ENCODE assay signal across 9 mouse cellular contexts in genomic region chr17:93158280-93158851, GRCm38 (mm10). TPM values are rescaled to one million over a fixed set of nuclear protein-coding genes. Genes with fewer than 3 reads are reported as not detected.
DNase-seq lines count a peak whose midpoint lies in the region; ATAC-seq and TF ChIP-seq lines count a peak whose summit lies in the region.
"Had no signal": no experiment of that assay in that cellular context is flagged by ENCODE, and none has a peak within 500 bp of the region (broad histone marks: within the 10 kb centered on the region; RNA-seq: fewer than 3 reads in every experiment).

No protein-coding gene starts in this region.

- no peaks in the 10 kb centered on the region for H3K27me3 ChIP-seq in hindbrain, embryonic 14.5 days (ENCODE audit: control insufficient read depth, insufficient read depth, low read length)
- H3K27me3 ChIP-seq in midbrain, embryonic 11.5 days (ENCODE audit: control insufficient read depth, insufficient read depth, low read length), result no peaks in the 10 kb centered on the region
- H3K27me3 ChIP-seq in stomach, embryonic 14.5 days (ENCODE audit: control insufficient read depth, insufficient read depth, low read length), result no peaks in the 10 kb centered on the region
- H3K27me3 ChIP-seq: megakaryocyte, embryonic 14.5 days had no signal

- no peaks in the 10 kb centered on the region for H3K36me3 ChIP-seq in hindbrain, embryonic 14.5 days (replicated peaks; ENCODE audit: control insufficient read depth, insufficient read depth)
- H3K36me3 ChIP-seq in midbrain, embryonic 11.5 days (ENCODE audit: control insufficient read depth, insufficient read depth, low read length), result no peaks in the 10 kb centered on the region
- no peaks in the 10 kb centered on the region for H3K36me3 ChIP-seq in stomach, embryonic 14.5 days (ENCODE audit: control insufficient read depth, insufficient read depth, low read length)

- peak; percentile 70; the same call in 1 of the 2 replicates for ATAC-seq in hindbrain, embryonic 14.5 days (ENCODE audit: low FRiP score)
- peak; percentile 83 for ATAC-seq in midbrain, embryonic 11.5 days (ENCODE audit: low FRiP score)
- peak; percentile 67; the same call in 1 of the 2 replicates for ATAC-seq in stomach, embryonic 14.5 days (ENCODE audit: insufficient number of reproducible peaks, insufficient read depth, low FRiP score, low read depth)

- no peaks in the 10 kb centered on the region for H3K4me1 ChIP-seq in cortical plate, adult 2 months (ENCODE audit: control insufficient read depth, insufficient read depth, low read length)
- H3K4me1 ChIP-seq in hindbrain, embryonic 14.5 days (replicated peaks; ENCODE audit: control insufficient read depth, insufficient read depth, low read length), result no peaks in the 10 kb centered on the region
- no peaks in the 10 kb centered on the region for H3K4me1 ChIP-seq in midbrain, embryonic 11.5 days (ENCODE audit: control insufficient read depth, insufficient read depth, low read length)
- H3K4me1 ChIP-seq in stomach, embryonic 14.5 days (ENCODE audit: control insufficient read depth, insufficient read depth, low read length), result no peaks in the 10 kb centered on the region
- H3K4me1 ChIP-seq: megakaryocyte, embryonic 14.5 days had no signal

- peak; percentile 26 to 47 for DNase-seq in heart, postnatal 10 days
- no peak for DNase-seq in heart, adult 8-10 months (ENCODE audit: low spot score)
- DNase-seq in ZHBTc4 (ENCODE audit: low read depth, low spot score), result peak; percentile 76
- peak; percentile 90 for DNase-seq in hindbrain, embryonic 14.5 days (ENCODE audit: low spot score)
- peak; percentile 16 for DNase-seq in left cerebral cortex, adult 11 months (ENCODE audit: low spot score)
- DNase-seq in midbrain, embryonic 11.5 days (ENCODE audit: low spot score, missing footprints), result peak; percentile 98

- no peak overlapping the region for H3K4me2 ChIP-seq in hindbrain, embryonic 14.5 days (replicated peaks)
- no peak overlapping the region for H3K4me2 ChIP-seq in midbrain, embryonic 11.5 days
- H3K4me2 ChIP-seq in stomach, embryonic 14.5 days (replicated peaks; ENCODE audit: low read depth, low read length), result no peak overlapping the region

- H3K9me3 ChIP-seq in hindbrain, embryonic 14.5 days (ENCODE audit: control insufficient read depth, low read length), result no peaks in the 10 kb centered on the region
- no peaks in the 10 kb centered on the region for H3K9me3 ChIP-seq in midbrain, embryonic 11.5 days (ENCODE audit: control insufficient read depth, low read length)
- no peaks in the 10 kb centered on the region for H3K9me3 ChIP-seq in stomach, embryonic 14.5 days (ENCODE audit: control insufficient read depth, low read depth, low read length)
- H3K9me3 ChIP-seq: megakaryocyte, embryonic 14.5 days had no signal

- intact Hi-C loops in heart, postnatal 10 days (cut with DNase I), result loop anchor here (5.0 kb wide), 1 partner anchor 1579 kb away; no protein-coding TSS in a partner anchor

- no peak for TF ChIP-seq POLR2A in cortical plate, adult 2 months (IDR thresholded peaks at IDR 0.05; ENCODE audit: extremely low read depth, insufficient read depth, low read length)

- no peak overlapping the region for H3K9ac ChIP-seq in hindbrain, embryonic 14.5 days
- no peak overlapping the region for H3K9ac ChIP-seq in midbrain, embryonic 11.5 days (ENCODE audit: low read length)
- H3K9ac ChIP-seq in stomach, embryonic 14.5 days (replicated peaks; ENCODE audit: low read depth, low read length), result no peak overlapping the region

- peak; percentile 63; the same call in 1 of the 2 replicates for TF ChIP-seq CTCF in cortical plate, adult 2 months (IDR thresholded peaks at IDR 0.05; ENCODE audit: extremely low read depth, insufficient read depth, low read length)

- H3K27ac ChIP-seq in cortical plate, adult 2 months (ENCODE audit: insufficient read depth, low read length), result no peak overlapping the region
- H3K27ac ChIP-seq in hindbrain, embryonic 14.5 days, result no peak overlapping the region
- H3K27ac ChIP-seq in midbrain, embryonic 11.5 days (ENCODE audit: low read depth, low read length), result no peak overlapping the region
- no peak overlapping the region for H3K27ac ChIP-seq in stomach, embryonic 14.5 days (ENCODE audit: low read length)

- H3K4me3 ChIP-seq in cortical plate, adult 2 months (ENCODE audit: insufficient read depth, low read length), result no peak overlapping the region
- no peak overlapping the region for H3K4me3 ChIP-seq in hindbrain, embryonic 14.5 days (replicated peaks; ENCODE audit: low read length)
- H3K4me3 ChIP-seq in midbrain, embryonic 11.5 days (ENCODE audit: low read depth, low read length), result no peak overlapping the region
- no peak overlapping the region for H3K4me3 ChIP-seq in stomach, embryonic 14.5 days (ENCODE audit: low read depth, low read length)
- H3K4me3 ChIP-seq: megakaryocyte, embryonic 14.5 days had no signal

- WGBS in hindbrain, embryonic 14.5 days, result 51% methylated on average over 1 of the region's 1 CpGs
- 33% methylated on average over 1 of the region's 1 CpGs for WGBS in midbrain, embryonic 11.5 days
- WGBS in stomach, embryonic 14.5 days, result 22% methylated on average over 1 of the region's 1 CpGs

RNA-seq across cellular contexts. Expression of gene Adcyap1, which starts 40.5 kb away (rescaled TPM):
- not detected for total RNA-seq in heart, postnatal 10 days (2021)
- total RNA-seq in heart, adult 8-10 months (2022), result not detected
- polyA plus RNA-seq in cortical plate, adult 2 months (2012; rRNA removed), result 15.7 and 17.5 TPM in 2 replicates
- polyA plus RNA-seq in hindbrain, embryonic 14.5 days (2014; fragmentation: Nextera tagmentation; extraction: Ambion mirVana), result 27.9 and 38.2 TPM in 2 replicates
- 19.1 and 22.4 TPM in 2 replicates for polyA plus RNA-seq in midbrain, embryonic 11.5 days (2014; fragmentation: Nextera tagmentation; extraction: Ambion mirVana)
- polyA plus RNA-seq in stomach, embryonic 14.5 days (2014; fragmentation: Nextera tagmentation; extraction: Ambion mirVana), result 0.58 and 1.3 TPM in 2 replicates
